Mouse (Mus musculus): ENCODE data around the gene Chd6. TPM values are rescaled to one million over a fixed set of nuclear protein-coding genes. Genes with fewer than 3 reads are reported as not detected.
A peak's percentile ranks its signal among the peaks of the same experiment; 100 is the strongest.

Gene Chd6
- total and polyA plus RNA-seq, 3 experiments: 10.8 to 19.7 (median 14.0) TPM

- H3K36me3 ChIP-seq (replicated peaks in 1 of 2; ENCODE audit: control insufficient read depth in 1 of 2, insufficient read depth in 1 of 2, low read length in 1 of 2): peaks cover 0 to 16% of the 10 kb centered on the region in 2 experiments
- peak; percentile 31 for TF ChIP-seq RAD21 (IDR thresholded peaks at IDR 0.05; ENCODE audit: low read depth, low read length)
- TF ChIP-seq ZC3H11A (IDR thresholded peaks at IDR 0.05; ENCODE audit: low read depth, low read length): no peak
- TF ChIP-seq CTCF (conservative IDR thresholded peaks at IDR 0.05 in 1 of 2, IDR thresholded peaks at IDR 0.05 in 1 of 2; ENCODE audit: low read depth in 2 of 2, low read length in 2 of 2): peak; percentile 6 to 50; a peak in 2 of 4 replicates
- TF ChIP-seq SMC3 (IDR thresholded peaks at IDR 0.05; ENCODE audit: low read depth, low read length): peak; percentile 37
- TF ChIP-seq EP300 (IDR thresholded peaks at IDR 0.05; ENCODE audit: low read length): no peak
- no peak for TF ChIP-seq USF2 (conservative IDR thresholded peaks at IDR 0.05; ENCODE audit: low read depth, low read length)
- no peaks in the 10 kb centered on the region for H3K27me3 ChIP-seq (replicated peaks)
- dilution Hi-C loops (cut with MboI; ENCODE audit: extremely low pct_ligation_motif_present, extremely low pct_unique_long_range_greater_than_20kb, low sequenced_read_pairs): no loop called here
- H3K9ac ChIP-seq (ENCODE audit: insufficient read depth, low read depth): no peak overlapping the region
- H3K4me3 ChIP-seq (replicated peaks in 1 of 3; ENCODE audit: low read depth in 2 of 3, low read length in 2 of 3, poor library complexity in 1 of 3): no peak overlapping the region
- no peaks in the 10 kb centered on the region for H3K9me3 ChIP-seq (replicated peaks; ENCODE audit: low read length)
- no peaks in the 10 kb centered on the region for H3K4me1 ChIP-seq (ENCODE audit: control insufficient read depth in 1 of 2, insufficient read depth in 2 of 2)
- in situ Hi-C loops (cut with MboI; ENCODE audit: low pct_ligation_motif_present, low pct_unique_long_range_greater_than_20kb, low sequenced_read_pairs): no loop called here
- H3K79me2 ChIP-seq (replicated peaks; ENCODE audit: control insufficient read depth, extremely low read depth, insufficient read depth, poor library complexity, severe bottlenecking): no peaks in the 10 kb centered on the region
- no peak overlapping the region for H3K4me2 ChIP-seq (ENCODE audit: insufficient read depth, low read depth, poor library complexity, severe bottlenecking)
- H3K27ac ChIP-seq (ENCODE audit: insufficient read depth, low read depth): no peak overlapping the region
- no peak for DNase-seq (ENCODE audit: extremely low read depth)
Measured at GRCm38 (mm10) chr2:160942443-160942842, 166.4 kb downstream of the Chd6 start.

- H3K27ac ChIP-seq (ENCODE audit: insufficient read depth, low read depth): no peak overlapping the region
- no peak overlapping the region for H3K4me3 ChIP-seq (replicated peaks in 1 of 3; ENCODE audit: low read depth in 2 of 3, low read length in 2 of 3, poor library complexity in 1 of 3)
- DNase-seq (ENCODE audit: extremely low read depth): no peak
- no peak overlapping the region for H3K4me2 ChIP-seq (ENCODE audit: insufficient read depth, low read depth, poor library complexity, severe bottlenecking)
- no peak overlapping the region for H3K9ac ChIP-seq (ENCODE audit: insufficient read depth, low read depth)
- peaks cover under 1% of the 10 kb centered on the region for H3K27me3 ChIP-seq (replicated peaks)
- no peaks in the 10 kb centered on the region for H3K9me3 ChIP-seq (replicated peaks; ENCODE audit: low read length)
- H3K79me2 ChIP-seq (replicated peaks; ENCODE audit: control insufficient read depth, extremely low read depth, insufficient read depth, poor library complexity, severe bottlenecking): no peaks in the 10 kb centered on the region
- dilution Hi-C loops (cut with MboI; ENCODE audit: extremely low pct_ligation_motif_present, extremely low pct_unique_long_range_greater_than_20kb, low sequenced_read_pairs): no loop called here
- no peak for TF ChIP-seq USF1 (IDR thresholded peaks at IDR 0.05; ENCODE audit: low read depth, low read length)
- no peak for TF ChIP-seq TBP (conservative IDR thresholded peaks at IDR 0.05; ENCODE audit: low read depth, low read length)
- no peak for TF ChIP-seq IRF4 (IDR thresholded peaks at IDR 0.05; ENCODE audit: low read depth, low read length)
- TF ChIP-seq CHD2 (IDR thresholded peaks at IDR 0.05; ENCODE audit: low read length): no peak
- no peak for TF ChIP-seq HCFC1 (IDR thresholded peaks at IDR 0.05; ENCODE audit: low read depth, low read length)
- no peak for TF ChIP-seq CTCF (conservative IDR thresholded peaks at IDR 0.05 in 1 of 2, IDR thresholded peaks at IDR 0.05 in 1 of 2; ENCODE audit: low read depth in 2 of 2, low read length in 2 of 2)
- no peak for TF ChIP-seq UBTF (IDR thresholded peaks at IDR 0.05; ENCODE audit: low read depth, low read length)
- no peak for TF ChIP-seq E2F4 (IDR thresholded peaks at IDR 0.05; ENCODE audit: insufficient replicate concordance, low read depth, low read length)
- no peak for TF ChIP-seq MXI1 (IDR thresholded peaks at IDR 0.05; ENCODE audit: low read depth, low read length)
- no peak for TF ChIP-seq ZC3H11A (IDR thresholded peaks at IDR 0.05; ENCODE audit: low read depth, low read length)
- TF ChIP-seq MAZ (IDR thresholded peaks at IDR 0.05; ENCODE audit: low read depth, low read length): no peak
- TF ChIP-seq MYC (IDR thresholded peaks at IDR 0.05; ENCODE audit: low read depth, low read length): no peak
- TF ChIP-seq RAD21 (IDR thresholded peaks at IDR 0.05; ENCODE audit: low read depth, low read length): no peak
- H3K36me3 ChIP-seq (replicated peaks in 1 of 2; ENCODE audit: control insufficient read depth in 1 of 2, insufficient read depth in 1 of 2, low read length in 1 of 2): peaks cover 0 to 10% of the 10 kb centered on the region in 2 experiments
- no peaks in the 10 kb centered on the region for H3K4me1 ChIP-seq (ENCODE audit: control insufficient read depth in 1 of 2, insufficient read depth in 2 of 2)
- in situ Hi-C loops (cut with MboI; ENCODE audit: low pct_ligation_motif_present, low pct_unique_long_range_greater_than_20kb, low sequenced_read_pairs): no loop called here
Measured at GRCm38 (mm10) chr2:160940930-160941709, 167.8 kb downstream of the Chd6 start.
